Mouse (Mus musculus): Measurements from ENCODE around the gene Eif4enif1. TPM values are rescaled to one million over a fixed set of nuclear protein-coding genes. Genes with fewer than 3 reads are reported as not detected.

Gene Eif4enif1
- total and polyA plus RNA-seq, 3 experiments = 42.8 to 235 (median 103) TPM

GRCm38 (mm10) chr11:3291311-3292061, 89.3 kb downstream of the Eif4enif1 start (continued):
- TF ChIP-seq ZNF384 (IDR thresholded peaks at IDR 0.05; ENCODE audit: low read depth, low read length) (no peak), ZKSCAN1 (IDR thresholded peaks at IDR 0.05; ENCODE audit: low read depth, low read length) (no peak), CHD2 (IDR thresholded peaks at IDR 0.05; ENCODE audit: low read length) (no peak), MYC (IDR thresholded peaks at IDR 0.05; ENCODE audit: low read depth, low read length) (peak; percentile 66; the same call in 1 of the 2 replicates), GATA1 (IDR thresholded peaks at IDR 0.05; ENCODE audit: low read depth, low read length) (0 out of 2 replicates have a peak, but pooled peaks have one; percentile 0), TAL1 (IDR thresholded peaks at IDR 0.05; ENCODE audit: low read length) (no peak), NRF1 (IDR thresholded peaks at IDR 0.05; ENCODE audit: insufficient read depth, low read depth, low read length, poor library complexity, severe bottlenecking) (no peak), MAFK (IDR thresholded peaks at IDR 0.05; ENCODE audit: borderline replicate concordance, low read depth, low read length) (no peak), POLR2AphosphoS5 (IDR thresholded peaks at IDR 0.05; ENCODE audit: borderline replicate concordance, low read depth, low read length) (no peak), SMC3 (IDR thresholded peaks at IDR 0.05; ENCODE audit: low read depth, low read length) (no peak), USF1 (IDR thresholded peaks at IDR 0.05; ENCODE audit: low read depth, low read length) (no peak), MEF2A (IDR thresholded peaks at IDR 0.05; ENCODE audit: extremely low read depth, insufficient replicate concordance, low read depth, low read length, poor library complexity, severe bottlenecking) (no peak), CHD1 (IDR thresholded peaks at IDR 0.05; ENCODE audit: low read depth, low read length) (no peak), JUND (IDR thresholded peaks at IDR 0.05; ENCODE audit: low read depth, low read length) (no peak), MAX (IDR thresholded peaks at IDR 0.05; ENCODE audit: low read length) (0 out of 2 replicates have a peak, but pooled peaks have one; percentile 46), USF2 (IDR thresholded peaks at IDR 0.05; ENCODE audit: borderline replicate concordance in 1 of 2, insufficient read depth in 1 of 2, low read depth in 1 of 2, low read length in 2 of 2) (no peak), ETS1 (IDR thresholded peaks at IDR 0.05; ENCODE audit: low read depth, low read length) (no peak), UBTF (IDR thresholded peaks at IDR 0.05; ENCODE audit: borderline replicate concordance, insufficient read depth, low read depth, low read length) (0 out of 2 replicates have a peak, but pooled peaks have one; percentile 22), MXI1 (IDR thresholded peaks at IDR 0.05; ENCODE audit: low read depth, low read length) (peak; percentile 40), MAZ (IDR thresholded peaks at IDR 0.05; ENCODE audit: low read depth, low read length) (no peak), RAD21 (IDR thresholded peaks at IDR 0.05; ENCODE audit: low read depth, low read length) (no peak), POLR2A (IDR thresholded peaks at IDR 0.05; ENCODE audit: control insufficient read depth in 1 of 2, insufficient read depth in 1 of 2, low read depth in 1 of 2, low read length in 2 of 2, poor library complexity in 1 of 2) (no peak; a peak in 1 of 4 replicates)

DNA sequence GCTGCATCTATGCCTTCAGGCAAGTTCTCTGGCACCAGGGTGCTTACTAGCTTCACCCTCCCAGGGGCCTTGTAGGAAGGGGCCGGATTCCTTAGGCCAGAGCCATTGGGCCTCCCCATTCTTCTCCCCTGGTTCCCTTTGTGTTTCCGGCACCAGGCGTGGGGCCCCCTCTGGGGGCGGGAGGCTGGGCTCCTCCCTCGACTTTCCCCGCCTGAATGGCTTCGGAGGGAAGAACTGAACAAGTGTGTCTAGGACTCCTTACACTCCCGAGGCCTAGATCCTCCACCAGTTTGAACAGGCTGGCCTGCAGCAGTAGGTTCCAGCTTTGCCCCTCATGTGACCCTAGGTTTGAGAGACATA, 89.8 kb downstream of the Eif4enif1 start:
- Histone ChIP-seq H3K9ac (ENCODE audit: control insufficient read depth, low read depth, low read length, poor library complexity, severe bottlenecking) (peak overlapping the region; percentile 98), H3K79me2 (ENCODE audit: control insufficient read depth, insufficient read depth, low read length, poor library complexity) (peaks cover 60% of the 10 kb centered on the region), H3K36me3 (ENCODE audit: control insufficient read depth in 1 of 2, insufficient read depth in 2 of 2, low read length in 2 of 2) (peaks cover 4 to 27% of the 10 kb centered on the region in 2 experiments), H3K27ac (ENCODE audit: control insufficient read depth, low read depth, low read length) (peak overlapping the region; percentile 64), H3K9me3 (replicated peaks; ENCODE audit: insufficient read depth, low read length) (no peaks in the 10 kb centered on the region), H3K4me1 (ENCODE audit: control insufficient read depth in 1 of 2, insufficient read depth in 2 of 2, low read length in 2 of 2) (peaks cover 3 to 39% of the 10 kb centered on the region in 2 experiments), H3K4me3 (ENCODE audit: control insufficient read depth in 1 of 2, insufficient read depth in 1 of 2, low read depth in 2 of 2, low read length in 2 of 2) (peak overlapping the region; percentile 77 to 90), H3K27me3 (ENCODE audit: control insufficient read depth in 1 of 2, insufficient read depth in 2 of 2, low read length in 2 of 2) (no peaks in the 10 kb centered on the region)
- DNase-seq (ENCODE audit: low read depth, low spot score) = peak; percentile 89
- TF ChIP-seq POLR2A (IDR thresholded peaks at IDR 0.05; ENCODE audit: control insufficient read depth in 1 of 2, insufficient read depth in 1 of 2, low read depth in 1 of 2, low read length in 2 of 2, poor library complexity in 1 of 2) = peak; percentile 51 to 78; a peak in 3 of 4 replicates
- TF ChIP-seq GATA1 (IDR thresholded peaks at IDR 0.05; ENCODE audit: low read depth, low read length) = no peak
- TF ChIP-seq MYC (IDR thresholded peaks at IDR 0.05; ENCODE audit: low read depth, low read length) = no peak
- peak in 1 of 2 experiments; percentile 18; a peak in 1 of 4 replicates for TF ChIP-seq EP300 (IDR thresholded peaks at IDR 0.05; ENCODE audit: low read depth in 1 of 2, low read length in 2 of 2)
- no peak for TF ChIP-seq ZC3H11A (IDR thresholded peaks at IDR 0.05; ENCODE audit: low read depth, low read length)
- peak; percentile 48; the same call in 1 of the 2 replicates for TF ChIP-seq E2F4 (IDR thresholded peaks at IDR 0.05; ENCODE audit: borderline replicate concordance, low read depth, low read length)
- TF ChIP-seq POLR2AphosphoS2 (IDR thresholded peaks at IDR 0.05; ENCODE audit: low read length) = no peak
- TF ChIP-seq MAFK (IDR thresholded peaks at IDR 0.05; ENCODE audit: borderline replicate concordance, low read depth, low read length) = no peak
- no peak for TF ChIP-seq JUND (IDR thresholded peaks at IDR 0.05; ENCODE audit: low read depth, low read length)
- TF ChIP-seq ETS1 (IDR thresholded peaks at IDR 0.05; ENCODE audit: low read depth, low read length) = no peak
- TF ChIP-seq TBP (IDR thresholded peaks at IDR 0.05; ENCODE audit: low read depth, low read length) = peak; percentile 80; the same call in 1 of the 2 replicates
- TF ChIP-seq SMC3 (IDR thresholded peaks at IDR 0.05; ENCODE audit: low read depth, low read length) = no peak
- TF ChIP-seq POLR2AphosphoS5 (IDR thresholded peaks at IDR 0.05; ENCODE audit: borderline replicate concordance, low read depth, low read length) = no peak
- TF ChIP-seq CTCF (IDR thresholded peaks at IDR 0.05 in 2 of 3, conservative IDR thresholded peaks at IDR 0.05 in 1 of 3; ENCODE audit: control insufficient read depth in 1 of 3, insufficient read depth in 1 of 3, low read depth in 2 of 3, low read length in 3 of 3, poor library complexity in 1 of 3, severe bottlenecking in 1 of 3) = no peak
- TF ChIP-seq UBTF (IDR thresholded peaks at IDR 0.05; ENCODE audit: borderline replicate concordance, insufficient read depth, low read depth, low read length) = peak; percentile 77; the same call in 1 of the 2 replicates
- TF ChIP-seq CHD2 (IDR thresholded peaks at IDR 0.05; ENCODE audit: low read length) = no peak
- no peak for TF ChIP-seq BHLHE40 (IDR thresholded peaks at IDR 0.05; ENCODE audit: borderline replicate concordance, low read depth, low read length)
- TF ChIP-seq USF2 (IDR thresholded peaks at IDR 0.05; ENCODE audit: borderline replicate concordance in 1 of 2, insufficient read depth in 1 of 2, low read depth in 1 of 2, low read length in 2 of 2) = no peak
- TF ChIP-seq TCF12 (IDR thresholded peaks at IDR 0.05; ENCODE audit: low read depth, low read length) = no peak; the same call in 1 of the 2 replicates
- TF ChIP-seq RAD21 (IDR thresholded peaks at IDR 0.05; ENCODE audit: low read depth, low read length) = no peak
